7 mouse cellular contexts compared by ENCODE assay signal in the genomic region with DNA sequence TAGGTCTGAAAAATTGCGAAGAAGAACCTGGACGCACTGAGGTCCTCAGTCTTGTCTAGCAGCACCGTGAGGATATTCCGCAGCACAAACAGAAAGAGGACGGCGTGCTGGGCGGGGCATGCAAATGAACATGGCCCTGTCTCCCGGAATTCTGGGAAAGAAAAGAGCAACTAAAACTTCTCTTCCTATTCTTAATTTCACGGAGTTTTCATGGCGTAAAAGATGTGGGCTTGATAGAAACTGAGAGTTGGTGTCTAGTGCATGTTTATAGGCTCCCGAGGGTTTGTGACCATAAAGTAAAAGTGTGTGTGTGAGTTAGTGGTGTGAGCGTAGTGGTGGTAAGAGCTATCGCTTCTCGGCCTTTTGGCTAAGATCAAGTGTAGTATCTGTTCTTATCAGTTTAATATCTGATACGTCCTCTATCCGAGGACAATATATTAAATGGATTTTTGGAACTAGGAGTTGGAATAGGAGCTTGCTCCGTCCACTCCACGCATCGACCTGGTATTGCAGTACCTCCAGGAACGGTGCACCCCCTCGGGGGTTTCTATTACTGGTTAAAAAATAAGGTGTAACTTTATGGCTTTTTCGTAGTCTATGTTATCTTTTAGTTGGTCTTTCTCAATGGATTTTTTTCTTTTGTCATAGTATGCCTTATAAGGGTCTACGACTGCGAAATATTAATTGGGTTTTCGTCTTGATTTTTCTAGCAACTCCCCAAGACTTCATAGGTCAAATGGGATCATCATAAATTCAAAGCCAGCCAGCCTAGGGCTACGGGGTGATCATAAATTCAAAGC. TPM values are rescaled to one million over a fixed set of nuclear protein-coding genes. Genes with fewer than 3 reads are reported as not detected.
DNase-seq lines count a peak whose midpoint lies in the region; ATAC-seq lines count a peak whose summit lies in the region.

No protein-coding gene starts in this region.

- peak overlapping the region; percentile 61 for H3K4me3 ChIP-seq in intestine, embryonic 16.5 days (ENCODE audit: low read length)
- H3K4me3 ChIP-seq in midbrain, embryonic 11.5 days (ENCODE audit: low read depth, low read length): peak overlapping the region; percentile 34

- DNase-seq in adrenal gland, adult 2 months: peak; percentile 84
- DNase-seq in embryo, embryonic 11.5 days (ENCODE audit: low read depth, low spot score): peak; percentile 76
- peak; percentile 62 to 66 for DNase-seq in gastrocnemius, postnatal 36 days
- peak; percentile 74 to 80 for DNase-seq in left cerebral cortex, postnatal 36 days (ENCODE audit: low spot score in 2 of 2)
- DNase-seq in midbrain, embryonic 11.5 days (ENCODE audit: low spot score, missing footprints): peak; percentile 96
- peak; percentile 80 for DNase-seq in skeletal muscle tissue, adult 2 months (ENCODE audit: low read depth, low spot score)

- peak; percentile 93 for ATAC-seq in intestine, embryonic 16.5 days
- peak; percentile 86 for ATAC-seq in midbrain, embryonic 11.5 days (ENCODE audit: low FRiP score)

- peak overlapping the region; percentile 65 for H3K4me2 ChIP-seq in intestine, embryonic 16.5 days (ENCODE audit: low read depth, low read length)
- peak overlapping the region; percentile 57 for H3K4me2 ChIP-seq in midbrain, embryonic 11.5 days

- H3K27ac ChIP-seq in intestine, embryonic 16.5 days (ENCODE audit: low read length): peak overlapping the region; percentile 73
- H3K27ac ChIP-seq in midbrain, embryonic 11.5 days (ENCODE audit: low read depth, low read length): peak overlapping the region; percentile 62

- WGBS in intestine, embryonic 16.5 days: under 1% methylated on average over 26 of the region's 26 CpGs
- under 1% methylated on average over 26 of the region's 26 CpGs for WGBS in midbrain, embryonic 11.5 days

- no peaks in the 10 kb centered on the region; the same call in 1 of the 2 replicates for H3K4me1 ChIP-seq in intestine, embryonic 16.5 days (ENCODE audit: control insufficient read depth, insufficient read depth, low read length)
- 0 out of 2 replicates have a peak, but pooled peaks cover 3% of the 10 kb centered on the region for H3K4me1 ChIP-seq in midbrain, embryonic 11.5 days (ENCODE audit: control insufficient read depth, insufficient read depth, low read length)

- no peaks in the 10 kb centered on the region for H3K27me3 ChIP-seq in intestine, embryonic 16.5 days (replicated peaks; ENCODE audit: control insufficient read depth, insufficient read depth, low read length)
- H3K27me3 ChIP-seq in midbrain, embryonic 11.5 days (ENCODE audit: control insufficient read depth, insufficient read depth, low read length): no peaks in the 10 kb centered on the region

- intact Hi-C loops in gastrocnemius, postnatal 36 days (cut with DNase I): no loop called here
- intact Hi-C loops in left cerebral cortex, postnatal 36 days (cut with DNase I): no loop called here

- H3K36me3 ChIP-seq in intestine, embryonic 16.5 days (ENCODE audit: control insufficient read depth, insufficient read depth, low read length): no peaks in the 10 kb centered on the region
- no peaks in the 10 kb centered on the region for H3K36me3 ChIP-seq in midbrain, embryonic 11.5 days (ENCODE audit: control insufficient read depth, insufficient read depth, low read length)

- H3K9ac ChIP-seq in intestine, embryonic 16.5 days (ENCODE audit: low read depth, low read length): peak overlapping the region; percentile 71
- peak overlapping the region; percentile 46 for H3K9ac ChIP-seq in midbrain, embryonic 11.5 days (ENCODE audit: low read length)

- H3K9me3 ChIP-seq in intestine, embryonic 16.5 days (ENCODE audit: control insufficient read depth, low read length): no peaks in the 10 kb centered on the region
- H3K9me3 ChIP-seq in midbrain, embryonic 11.5 days (ENCODE audit: control insufficient read depth, low read length): no peaks in the 10 kb centered on the region

RNA-seq across cellular contexts. Expression of a gene that starts 15.2 kb away (rescaled TPM):
- total RNA-seq in adrenal gland, adult 2 months (2021): not detected
- polyA plus RNA-seq in adrenal gland, adult 2 months (2012; rRNA removed): not detected in 2 replicates
- total RNA-seq in gastrocnemius, postnatal 36 days (2021): not detected
- polyA plus RNA-seq in intestine, embryonic 16.5 days (2015; fragmentation: Nextera tagmentation; extraction: Ambion mirVana): 0.37 and 0.73 TPM in 2 replicates
- not detected for total RNA-seq in left cerebral cortex, postnatal 36 days (2021)
- polyA plus RNA-seq in midbrain, embryonic 11.5 days (2014; fragmentation: Nextera tagmentation; extraction: Ambion mirVana): 0.79 and 0.88 TPM in 2 replicates

RNA-seq across cellular contexts. Expression of a gene that starts 27.5 kb away (rescaled TPM):
- total RNA-seq in adrenal gland, adult 2 months (2021): 100 to 1,000 TPM; 101 to 104 TPM
- 17.7 and 24.0 TPM in 2 replicates for polyA plus RNA-seq in adrenal gland, adult 2 months (2012; rRNA removed)
- total RNA-seq in gastrocnemius, postnatal 36 days (2021): 10 to 100 TPM; 26.1 to 27.3 TPM
- 46.3 and 49.1 TPM in 2 replicates for polyA plus RNA-seq in intestine, embryonic 16.5 days (2015; fragmentation: Nextera tagmentation; extraction: Ambion mirVana)
- total RNA-seq in left cerebral cortex, postnatal 36 days (2021): 100 to 1,000 TPM; 268 to 286 TPM
- 121 and 130 TPM in 2 replicates for polyA plus RNA-seq in midbrain, embryonic 11.5 days (2014; fragmentation: Nextera tagmentation; extraction: Ambion mirVana)

RNA-seq across cellular contexts. Expression of a gene that starts 31.0 kb away (rescaled TPM):
- total RNA-seq in adrenal gland, adult 2 months (2021): 10 to 100 TPM; 18.4 to 21.4 TPM
- 12.3 and 12.5 TPM in 2 replicates for polyA plus RNA-seq in adrenal gland, adult 2 months (2012; rRNA removed)
- 1 to 10 TPM; 7.3 to 8.2 TPM for total RNA-seq in gastrocnemius, postnatal 36 days (2021)
- 15.3 and 16.2 TPM in 2 replicates for polyA plus RNA-seq in intestine, embryonic 16.5 days (2015; fragmentation: Nextera tagmentation; extraction: Ambion mirVana)
- 10 to 100 TPM in 1 of 2 experiments, 1 to 10 TPM in 1; 8.1 to 11.3 TPM for total RNA-seq in left cerebral cortex, postnatal 36 days (2021)
- polyA plus RNA-seq in midbrain, embryonic 11.5 days (2014; fragmentation: Nextera tagmentation; extraction: Ambion mirVana): 20.1 and 20.8 TPM in 2 replicates

Comparison
In these comparisons a context has a peak if more than half of its experiments do, and no peak if none do; other contexts are left out.
1. Peak in every context shown above with its lines: DNase-seq, ATAC-seq, H3K4me3 ChIP-seq and H3K27ac ChIP-seq.